Mouse (Mus musculus): ENCODE measurements around the gene Hsd17b12. TPM values are rescaled to one million over a fixed set of nuclear protein-coding genes. Genes with fewer than 3 reads are reported as not detected.

Hsd17b12 gene
- polyA plus RNA-seq (2015; fragmentation: Nextera tagmentation; extraction: Ambion mirVana), result 135 and 138 TPM in 2 replicates

DNA sequence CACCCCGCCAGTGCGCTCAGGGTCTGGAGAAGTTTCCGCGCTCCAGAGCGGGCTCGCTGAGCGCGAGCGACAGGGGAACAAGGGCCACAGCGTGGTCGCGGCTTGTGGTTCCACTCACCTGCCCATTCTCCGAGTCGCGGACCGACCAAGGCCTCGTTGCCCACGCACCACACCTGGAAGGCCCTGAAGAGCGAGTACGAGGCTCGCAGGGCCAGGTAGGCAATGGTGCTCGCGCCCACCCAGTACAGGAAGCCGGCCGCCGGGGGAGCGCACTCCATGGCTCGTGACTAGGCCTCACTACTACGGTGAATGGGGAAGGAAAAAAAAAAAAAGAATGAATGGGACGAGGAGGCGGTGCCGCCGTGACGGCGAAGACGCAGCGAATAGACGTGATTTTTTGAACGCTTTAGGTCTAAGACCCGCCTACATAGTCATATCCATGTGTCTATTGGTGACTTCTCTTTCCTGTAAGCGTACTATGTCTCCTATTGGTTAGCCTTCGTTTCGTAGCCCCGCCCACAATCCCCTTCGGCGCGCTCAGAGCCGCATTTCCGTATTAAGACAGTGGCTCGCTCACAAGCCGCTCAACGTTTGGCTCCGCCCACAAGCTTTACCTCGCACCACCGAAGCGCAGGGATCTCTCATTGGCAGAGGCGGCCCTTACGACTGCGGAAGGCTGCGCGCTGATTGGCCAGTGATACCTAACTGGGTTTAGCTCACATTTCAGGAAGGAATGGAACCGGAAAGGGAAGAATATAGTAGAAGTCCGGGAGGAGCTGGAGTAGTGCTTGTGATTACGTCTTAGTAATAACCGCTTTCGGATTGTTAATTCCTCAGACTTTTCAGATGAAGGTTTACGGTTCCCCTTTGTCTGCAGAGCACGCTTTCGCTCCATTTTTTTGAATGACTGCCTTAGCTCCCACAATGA, at the start of gene Hsd17b12:
TSS of gene Hsd17b12 (minus strand) at position 373 of the 928 bp plus-strand sequence.
- ATAC-seq (ENCODE audit: insufficient read depth, low FRiP score, low read depth), result peak; percentile 100
- no peaks in the 10 kb centered on the region for H3K27me3 ChIP-seq (replicated peaks)
- H3K9ac ChIP-seq, result peak within 1 kb of the TSS; percentile 89
- H3K4me1 ChIP-seq, result peaks cover 4% of the 10 kb centered on the region; the same call in 1 of the 2 replicates
- WGBS, result under 1% methylated on average over 69 of the region's 69 CpGs
- H3K27ac ChIP-seq, result peak within 1 kb of the TSS; percentile 92
- H3K4me2 ChIP-seq, result peak within 1 kb of the TSS; percentile 62
- no peaks in the 10 kb centered on the region for H3K9me3 ChIP-seq
- no peaks in the 10 kb centered on the region for H3K36me3 ChIP-seq
- H3K4me3 ChIP-seq (replicated peaks), result peak within 1 kb of the TSS; percentile 92

DNA sequence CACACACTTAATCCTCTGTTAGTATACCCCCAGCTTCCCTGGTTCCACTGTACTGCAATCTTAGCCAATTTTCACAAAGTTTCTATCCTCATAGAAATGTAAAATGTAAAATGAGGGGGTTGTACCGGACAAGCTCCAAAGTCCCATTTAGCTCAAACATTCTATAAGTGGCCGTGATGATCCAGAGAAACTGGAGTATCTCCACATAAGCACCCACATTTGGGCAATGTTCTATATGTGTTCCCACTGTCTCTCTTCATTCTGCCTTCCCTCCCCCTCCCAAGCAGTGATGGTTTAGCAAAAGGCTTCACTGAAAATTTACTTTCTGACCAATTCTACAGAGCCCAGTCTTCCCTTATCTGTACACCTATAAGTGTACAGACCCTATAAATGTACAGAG, 27.1 kb upstream of the Hsd17b12 start:
- no peak for ATAC-seq (ENCODE audit: insufficient read depth, low FRiP score, low read depth)
- Histone ChIP-seq H3K4me3 (replicated peaks) (no peak overlapping the region), H3K9me3 (no peaks in the 10 kb centered on the region), H3K4me1 (no peaks in the 10 kb centered on the region), H3K27me3 (replicated peaks) (0 out of 2 replicates have a peak, but pooled peaks cover 3% of the 10 kb centered on the region), H3K9ac (no peak overlapping the region), H3K36me3 (no peaks in the 10 kb centered on the region), H3K4me2 (no peak overlapping the region), H3K27ac (no peak overlapping the region)
- 70% methylated on average over 2 of the region's 2 CpGs for WGBS

DNA sequence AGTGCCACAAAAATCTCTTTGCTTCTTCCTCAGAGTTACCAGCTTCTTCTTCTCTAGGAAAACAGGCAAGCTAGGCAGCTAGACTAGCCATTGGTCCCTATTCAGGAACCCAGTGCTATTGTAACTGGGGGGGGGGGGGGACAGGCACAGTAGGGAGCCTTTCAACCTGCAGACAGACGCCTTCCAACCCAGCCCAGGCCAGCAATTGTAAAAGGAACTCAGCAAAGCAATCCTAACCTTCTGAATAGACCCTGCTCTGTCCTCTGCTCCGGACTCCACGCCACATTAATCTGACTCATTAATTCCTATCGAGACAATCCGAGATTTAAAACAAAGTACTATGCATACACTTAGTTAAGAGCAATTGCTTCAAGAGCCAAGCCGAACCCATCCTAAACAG, 26.4 kb upstream of the Hsd17b12 start:
- Histone ChIP-seq H3K4me1 (no peaks in the 10 kb centered on the region), H3K9me3 (no peaks in the 10 kb centered on the region), H3K9ac (no peak overlapping the region), H3K4me2 (no peak overlapping the region), H3K36me3 (no peaks in the 10 kb centered on the region), H3K27me3 (replicated peaks) (0 out of 2 replicates have a peak, but pooled peaks cover 3% of the 10 kb centered on the region), H3K4me3 (replicated peaks) (no peak overlapping the region), H3K27ac (no peak overlapping the region)
- WGBS, result 38% methylated on average over 6 of the region's 6 CpGs
- ATAC-seq (ENCODE audit: insufficient read depth, low FRiP score, low read depth), result no peak

DNA sequence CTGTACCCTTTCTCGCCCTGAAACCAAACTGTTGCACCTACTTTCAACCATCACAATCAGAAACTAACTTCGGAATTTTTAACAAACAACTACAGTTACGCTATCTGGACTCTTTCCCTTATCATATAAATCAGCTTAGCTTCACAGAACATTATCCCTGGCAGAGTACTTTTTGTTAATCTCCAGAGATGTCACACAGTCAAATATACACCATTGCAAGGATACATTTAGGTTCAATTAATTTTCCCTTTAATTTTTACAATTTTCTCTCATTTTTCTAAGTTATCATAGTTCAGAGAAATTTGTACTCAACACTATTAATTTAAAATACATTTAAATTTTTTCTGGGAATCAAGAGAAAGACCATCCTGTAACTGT, 21.3 kb upstream of the Hsd17b12 start:
- peaks cover 4% of the 10 kb centered on the region; the same call in 1 of the 2 replicates for H3K36me3 ChIP-seq
- no peak overlapping the region for H3K27ac ChIP-seq
- H3K27me3 ChIP-seq (replicated peaks), result 0 out of 2 replicates have a peak, but pooled peaks cover 3% of the 10 kb centered on the region
- no peaks in the 10 kb centered on the region for H3K9me3 ChIP-seq
- H3K4me3 ChIP-seq (replicated peaks), result peak overlapping the region; percentile 69
- H3K4me2 ChIP-seq, result no peak overlapping the region
- no peak for ATAC-seq (ENCODE audit: insufficient read depth, low FRiP score, low read depth)
- WGBS, result under 1% methylated on average over 3 of the region's 3 CpGs
- no peak overlapping the region; the same call in 1 of the 2 replicates for H3K9ac ChIP-seq
- peaks cover 10% of the 10 kb centered on the region; the same call in 1 of the 2 replicates for H3K4me1 ChIP-seq

DNA sequence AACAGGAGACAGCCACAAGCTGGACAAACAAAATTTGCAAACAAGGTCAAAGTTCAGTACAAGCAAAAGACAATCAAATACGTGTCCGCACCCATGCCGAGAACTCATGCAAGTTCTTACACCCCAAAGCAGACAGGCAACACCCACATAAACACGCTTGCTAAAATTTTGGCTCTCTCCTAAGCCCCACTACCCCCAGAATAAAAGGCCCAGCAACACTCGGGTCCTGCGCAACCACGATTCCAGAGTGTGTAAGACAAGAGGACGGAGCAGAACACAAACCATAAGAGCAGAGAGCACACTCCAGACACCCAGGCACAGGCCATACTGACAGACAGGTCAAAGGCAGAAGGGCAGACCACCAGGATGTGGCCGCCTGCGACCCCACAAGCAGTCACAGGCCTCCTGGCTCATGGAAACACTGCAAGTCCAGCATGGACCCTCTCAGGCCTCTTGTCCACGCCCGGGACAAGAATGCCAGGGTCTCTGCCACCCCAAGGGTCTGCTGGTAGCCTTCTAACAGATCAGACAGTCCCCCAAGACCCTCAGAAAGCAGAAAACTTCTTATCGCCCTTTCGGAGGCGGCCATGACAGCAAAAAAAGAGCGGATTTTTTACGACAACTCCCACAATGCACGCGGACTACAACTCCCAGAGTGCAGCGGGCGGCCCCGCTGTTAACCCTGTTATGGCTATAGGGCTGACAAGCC, 20.7 kb upstream of the Hsd17b12 start:
- Histone ChIP-seq H3K9ac (peak overlapping the region; percentile 88), H3K4me1 (peaks cover 10% of the 10 kb centered on the region; the same call in 1 of the 2 replicates), H3K4me3 (replicated peaks) (peak overlapping the region; percentile 69), H3K36me3 (peaks cover 4% of the 10 kb centered on the region; the same call in 1 of the 2 replicates), H3K4me2 (peak overlapping the region; percentile 61), H3K9me3 (no peaks in the 10 kb centered on the region), H3K27ac (no peak overlapping the region), H3K27me3 (replicated peaks) (0 out of 2 replicates have a peak, but pooled peaks cover under 1% of the 10 kb centered on the region)
- WGBS, result 2% methylated on average over 22 of the region's 22 CpGs
- ATAC-seq (ENCODE audit: insufficient read depth, low FRiP score, low read depth), result peak; percentile 94

DNA sequence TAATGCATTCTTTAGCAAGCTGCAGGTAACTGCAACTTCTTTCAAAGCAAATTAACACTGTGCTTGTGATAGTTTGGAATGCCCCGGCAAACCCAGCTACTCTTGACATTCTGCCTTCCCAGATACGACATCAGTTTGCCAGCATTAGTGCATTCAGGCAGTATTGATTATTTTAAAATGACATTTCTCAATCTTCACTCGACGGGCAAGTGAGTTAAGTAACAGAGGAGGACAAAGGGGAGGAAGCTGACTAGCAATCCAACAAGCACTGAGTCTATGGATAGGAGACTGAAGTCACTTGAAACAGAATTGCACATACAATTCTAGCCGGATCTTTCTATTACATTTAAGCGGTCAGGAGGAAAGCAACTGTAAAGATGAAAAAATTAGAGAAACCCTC, 19.5 kb upstream of the Hsd17b12 start:
- ATAC-seq (ENCODE audit: insufficient read depth, low FRiP score, low read depth), result no peak
- H3K4me1 ChIP-seq, result peaks cover 10% of the 10 kb centered on the region; the same call in 1 of the 2 replicates
- H3K27ac ChIP-seq, result no peak overlapping the region
- no peaks in the 10 kb centered on the region for H3K9me3 ChIP-seq
- no peak overlapping the region; the same call in 1 of the 2 replicates for H3K4me3 ChIP-seq (replicated peaks)
- no peaks in the 10 kb centered on the region for H3K27me3 ChIP-seq (replicated peaks)
- no peak overlapping the region for H3K9ac ChIP-seq
- H3K4me2 ChIP-seq, result peak overlapping the region; percentile 61; the same call in 1 of the 2 replicates
- peaks cover 4% of the 10 kb centered on the region; the same call in 1 of the 2 replicates for H3K36me3 ChIP-seq
- 75% methylated on average over 6 of the region's 6 CpGs for WGBS

DNA sequence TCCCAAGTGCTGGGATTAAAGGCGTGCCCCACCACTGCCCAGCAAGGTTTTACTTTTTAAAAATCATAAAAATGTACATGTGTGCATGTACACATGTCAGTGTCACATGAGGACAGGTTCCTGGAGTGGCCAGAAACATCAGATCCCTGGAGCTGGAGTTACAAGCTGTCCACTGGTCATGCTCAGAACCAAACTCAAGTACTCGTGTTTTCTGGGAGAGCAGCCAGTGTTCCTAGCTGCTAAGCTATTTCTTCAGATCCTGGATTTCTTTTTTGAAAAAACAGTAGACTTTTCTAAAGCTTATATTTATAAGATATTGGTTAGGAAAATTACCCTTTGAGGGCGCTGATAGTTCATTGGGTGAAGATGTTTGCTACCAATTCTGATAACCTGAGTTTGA, 18.6 kb upstream of the Hsd17b12 start:
- Histone ChIP-seq H3K9me3 (no peaks in the 10 kb centered on the region), H3K4me1 (peaks cover 10% of the 10 kb centered on the region; the same call in 1 of the 2 replicates), H3K27ac (no peak overlapping the region), H3K4me2 (no peak overlapping the region), H3K36me3 (peaks cover 4% of the 10 kb centered on the region; the same call in 1 of the 2 replicates), H3K27me3 (replicated peaks) (no peaks in the 10 kb centered on the region), H3K9ac (no peak overlapping the region), H3K4me3 (replicated peaks) (no peak overlapping the region)
- 80% methylated on average over 3 of the region's 3 CpGs for WGBS
- no peak for ATAC-seq (ENCODE audit: insufficient read depth, low FRiP score, low read depth)

DNA sequence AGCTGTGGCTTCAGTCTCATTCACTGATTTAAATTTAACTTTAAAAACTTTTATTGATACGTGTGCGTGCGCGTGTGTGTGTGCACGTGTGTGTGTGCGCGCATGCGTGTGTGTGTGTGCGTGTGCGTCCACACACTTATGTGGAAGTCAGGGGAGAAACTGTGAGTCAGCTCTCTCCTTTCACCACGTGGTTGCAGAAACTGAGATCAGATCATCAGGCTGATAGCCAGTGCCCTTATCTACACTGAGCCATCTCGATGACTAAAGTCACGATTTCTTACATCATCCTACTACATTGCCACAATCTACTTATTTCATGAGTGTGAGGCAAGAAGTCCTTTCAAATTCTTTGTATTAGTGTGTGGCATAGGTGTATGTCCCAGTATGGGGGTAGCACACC, 15.8 kb upstream of the Hsd17b12 start:
- H3K27ac ChIP-seq, result no peak overlapping the region

DNA sequence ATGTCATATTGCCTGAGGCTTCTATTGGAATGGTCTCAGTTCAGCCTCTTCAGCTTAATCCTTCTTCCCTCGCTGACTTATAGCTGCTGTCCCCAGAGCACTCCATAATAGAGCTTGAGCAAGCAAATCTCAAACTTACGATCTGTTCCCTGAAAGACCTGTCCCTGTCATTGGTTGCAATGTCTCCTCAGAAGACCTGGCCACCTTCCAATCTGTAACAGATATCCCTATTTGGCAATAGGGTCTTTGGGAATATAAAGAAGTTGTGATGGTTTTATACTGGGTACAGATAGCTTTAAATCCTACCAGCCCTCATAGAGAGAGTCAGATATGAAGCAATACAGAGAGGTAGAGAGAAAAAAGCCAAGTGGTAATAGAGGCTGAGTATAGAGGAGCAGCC, 5.4 kb upstream of the Hsd17b12 start:
- Histone ChIP-seq H3K4me1 (no peaks in the 10 kb centered on the region), H3K9ac (no peak overlapping the region), H3K4me2 (no peak overlapping the region), H3K27me3 (replicated peaks) (no peaks in the 10 kb centered on the region), H3K36me3 (no peaks in the 10 kb centered on the region), H3K9me3 (no peaks in the 10 kb centered on the region), H3K27ac (no peak overlapping the region), H3K4me3 (replicated peaks) (no peak overlapping the region)
- WGBS, result 49% methylated on average over 2 of the region's 2 CpGs
- ATAC-seq (ENCODE audit: insufficient read depth, low FRiP score, low read depth), result no peak

More for the DNA sequence above, 15.8 kb upstream of the Hsd17b12 start:
- Histone ChIP-seq H3K9me3 (no peaks in the 10 kb centered on the region), H3K36me3 (peaks cover 4% of the 10 kb centered on the region; the same call in 1 of the 2 replicates), H3K4me1 (peaks cover 10% of the 10 kb centered on the region; the same call in 1 of the 2 replicates), H3K4me2 (no peak overlapping the region), H3K9ac (no peak overlapping the region), H3K27me3 (replicated peaks) (no peaks in the 10 kb centered on the region), H3K4me3 (replicated peaks) (no peak overlapping the region)
- ATAC-seq (ENCODE audit: insufficient read depth, low FRiP score, low read depth), result no peak
- WGBS, result 90% methylated on average over 13 of the region's 13 CpGs

DNA sequence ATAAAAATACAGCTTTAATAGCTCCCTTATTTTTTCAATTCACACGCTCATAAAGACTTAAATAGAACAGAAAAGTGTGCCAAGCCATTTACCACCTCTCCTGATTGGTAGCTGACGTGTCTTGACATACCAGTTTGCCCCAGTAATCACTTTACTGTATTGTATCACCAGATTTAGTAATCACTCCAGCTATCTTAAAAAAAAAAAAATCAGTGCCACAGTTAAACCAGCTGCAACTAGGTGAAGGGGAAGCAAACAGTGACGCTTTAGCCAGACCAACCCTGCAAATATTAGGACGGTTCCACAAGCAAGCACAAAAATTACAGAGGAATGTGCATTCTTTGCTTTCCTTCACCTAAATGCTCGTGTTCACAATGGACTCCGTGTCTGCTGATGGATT, 4.4 kb upstream of the Hsd17b12 start:
- no peak for ATAC-seq (ENCODE audit: insufficient read depth, low FRiP score, low read depth)
- Histone ChIP-seq H3K36me3 (no peaks in the 10 kb centered on the region), H3K4me2 (no peak overlapping the region), H3K4me3 (replicated peaks) (no peak overlapping the region), H3K27me3 (replicated peaks) (no peaks in the 10 kb centered on the region), H3K9me3 (no peaks in the 10 kb centered on the region), H3K4me1 (no peaks in the 10 kb centered on the region), H3K9ac (no peak overlapping the region), H3K27ac (no peak overlapping the region)
- WGBS, result 57% methylated on average over 6 of the region's 6 CpGs

DNA sequence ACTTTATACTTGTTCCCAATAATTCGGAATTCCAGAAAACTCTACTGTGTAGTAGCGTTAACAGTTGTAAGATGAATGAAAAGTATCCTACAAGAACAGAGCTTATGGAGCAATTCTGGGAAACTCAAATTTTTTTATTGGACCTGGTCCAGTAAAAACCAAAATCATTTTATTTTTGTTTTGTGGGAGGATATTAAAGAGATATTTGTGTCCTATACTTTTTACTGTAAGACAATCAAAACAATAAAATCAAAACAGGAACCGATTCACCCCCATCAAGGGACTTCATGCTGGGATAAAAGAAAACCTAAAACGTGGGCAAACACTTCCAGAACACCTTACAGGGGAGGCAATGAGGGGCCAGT, 738 bp upstream of the Hsd17b12 start:
- 16% methylated on average over 4 of the region's 4 CpGs for WGBS
- Histone ChIP-seq H3K4me3 (replicated peaks) (peak overlapping the region; percentile 51), H3K27me3 (replicated peaks) (no peaks in the 10 kb centered on the region), H3K36me3 (no peaks in the 10 kb centered on the region), H3K9ac (no peak overlapping the region), H3K27ac (peak overlapping the region; percentile 84; the same call in 1 of the 2 replicates), H3K9me3 (no peaks in the 10 kb centered on the region), H3K4me2 (peak overlapping the region; percentile 59), H3K4me1 (peaks cover 3% of the 10 kb centered on the region; the same call in 1 of the 2 replicates)
- no peak for ATAC-seq (ENCODE audit: insufficient read depth, low FRiP score, low read depth)

Data from stomach, embryonic 15.5 days (tissue).